9 mouse cellular contexts compared by ENCODE assay signal in the genomic region with DNA sequence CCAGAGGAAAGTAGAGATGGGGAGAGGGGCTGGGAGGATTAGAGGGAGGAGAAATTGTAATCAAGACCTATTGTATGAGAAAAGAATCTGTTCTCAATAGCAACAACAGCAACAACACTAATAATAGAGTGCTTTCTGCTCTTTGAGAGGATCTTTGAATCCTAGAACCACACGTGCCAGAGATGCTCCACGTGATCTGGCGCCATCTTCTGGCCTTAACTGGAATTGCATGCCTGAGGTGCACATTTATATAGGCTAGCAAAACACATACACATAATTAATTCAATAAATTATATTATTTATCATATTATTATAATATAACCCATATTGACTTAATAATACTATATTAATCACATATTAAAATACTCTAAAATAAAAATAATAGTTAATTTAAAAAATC. TPM values are rescaled to one million over a fixed set of nuclear protein-coding genes. Genes with fewer than 3 reads are reported as not detected.
DNase-seq lines count a peak whose midpoint lies in the region; ATAC-seq and TF ChIP-seq lines count a peak whose summit lies in the region.
"Had no signal": no experiment of that assay in that cellular context is flagged by ENCODE, and none has a peak within 500 bp of the region (broad histone marks: within the 10 kb centered on the region; RNA-seq: fewer than 3 reads in every experiment).

No protein-coding gene starts in this region.

- no peaks in the 10 kb centered on the region for H3K79me2 ChIP-seq in liver, adult 2 months (ENCODE audit: control insufficient read depth, insufficient read depth, low read length)

- no peak overlapping the region for H3K4me2 ChIP-seq in midbrain, postnatal 0 days (ENCODE audit: low read depth, low read length, poor library complexity, severe bottlenecking)
- no peak overlapping the region for H3K4me2 ChIP-seq in midbrain, embryonic 16.5 days (ENCODE audit: low read length)
- H3K4me2 ChIP-seq: limb, embryonic 13.5 days had no signal

- peak; percentile 2 for DNase-seq in cerebellum, postnatal 10 days
- no peak for DNase-seq in cerebellum, adult 11-12 months
- DNase-seq in midbrain, postnatal 0 days (ENCODE audit: low spot score): no peak
- peak; percentile 27 for DNase-seq in liver, adult 2 months (ENCODE audit: extremely low read depth, low read depth, low spot score)
- DNase-seq in spleen, postnatal 14 days (ENCODE audit: low spot score in 2 of 2): peak; percentile 11 to 40
- DNase-seq in MN1 (ENCODE audit: low spot score): no peak

- TF ChIP-seq CTCF in midbrain, postnatal 0 days (IDR thresholded peaks at IDR 0.05): peak; percentile 61
- TF ChIP-seq CTCF in cortical plate, adult 2 months (IDR thresholded peaks at IDR 0.05; ENCODE audit: extremely low read depth, insufficient read depth, low read length): peak; percentile 21; the same call in 1 of the 2 replicates
- peak; percentile 67; the same call in 1 of the 2 replicates for TF ChIP-seq CTCF in liver, adult 2 months (IDR thresholded peaks at IDR 0.05; ENCODE audit: low read depth, low read length)

- H3K27ac ChIP-seq in midbrain, postnatal 0 days (ENCODE audit: low read depth, low read length): no peak overlapping the region
- H3K27ac ChIP-seq in midbrain, embryonic 16.5 days (ENCODE audit: low read length): no peak overlapping the region
- no peak overlapping the region for H3K27ac ChIP-seq in cortical plate, adult 2 months (ENCODE audit: insufficient read depth, low read length)
- H3K27ac ChIP-seq in liver, adult 2 months (replicated peaks; ENCODE audit: insufficient read depth, low read depth, low read length): no peak overlapping the region
- H3K27ac ChIP-seq: limb, embryonic 13.5 days had no signal

- H3K36me3 ChIP-seq in midbrain, postnatal 0 days (ENCODE audit: insufficient read depth, low read length): no peaks in the 10 kb centered on the region
- no peaks in the 10 kb centered on the region for H3K36me3 ChIP-seq in midbrain, embryonic 16.5 days (ENCODE audit: control insufficient read depth, insufficient read depth, low read length)
- no peaks in the 10 kb centered on the region for H3K36me3 ChIP-seq in liver, adult 2 months (ENCODE audit: control insufficient read depth, insufficient read depth, low read length)
- H3K36me3 ChIP-seq: limb, embryonic 13.5 days had no signal

- no peaks in the 10 kb centered on the region for H3K9me3 ChIP-seq in midbrain, postnatal 0 days (ENCODE audit: low read length)
- no peaks in the 10 kb centered on the region for H3K9me3 ChIP-seq in midbrain, embryonic 16.5 days (replicated peaks; ENCODE audit: control insufficient read depth, low read length, poor library complexity, severe bottlenecking)
- H3K9me3 ChIP-seq: limb, embryonic 13.5 days had no signal

- no peak for ATAC-seq in midbrain, postnatal 0 days (ENCODE audit: low FRiP score)
- no peak for ATAC-seq in midbrain, embryonic 16.5 days

- H3K4me3 ChIP-seq in midbrain, postnatal 0 days (ENCODE audit: low read depth, low read length): no peak overlapping the region
- H3K4me3 ChIP-seq in midbrain, embryonic 16.5 days (ENCODE audit: low read depth, low read length): no peak overlapping the region
- H3K4me3 ChIP-seq in cortical plate, adult 2 months (ENCODE audit: insufficient read depth, low read length): no peak overlapping the region
- H3K4me3 ChIP-seq in liver, adult 2 months (ENCODE audit: insufficient read depth, low read depth, low read length): no peak overlapping the region
- H3K4me3 ChIP-seq: limb, embryonic 13.5 days had no signal

- 1% methylated on average over 3 of the region's 3 CpGs for WGBS in midbrain, postnatal 0 days
- 2% methylated on average over 3 of the region's 3 CpGs for WGBS in midbrain, embryonic 16.5 days
- 8% methylated on average over 3 of the region's 3 CpGs for whole genome bisulfite sequencing in liver, adult 2 months

- no peak for TF ChIP-seq POLR2A in cortical plate, adult 2 months (IDR thresholded peaks at IDR 0.05; ENCODE audit: extremely low read depth, insufficient read depth, low read length)
- TF ChIP-seq POLR2A in liver, adult 2 months (IDR thresholded peaks at IDR 0.05; ENCODE audit: extremely low read depth, insufficient read depth, low read length): no peak

- H3K9ac ChIP-seq in midbrain, postnatal 0 days (replicated peaks; ENCODE audit: low read length, poor library complexity, severe bottlenecking): no peak overlapping the region
- no peak overlapping the region for H3K9ac ChIP-seq in midbrain, embryonic 16.5 days (ENCODE audit: low read depth, low read length)
- H3K9ac ChIP-seq in liver, adult 2 months (ENCODE audit: low read depth, low read length): no peak overlapping the region
- H3K9ac ChIP-seq: limb, embryonic 13.5 days had no signal

- no peaks in the 10 kb centered on the region for H3K27me3 ChIP-seq in midbrain, postnatal 0 days (ENCODE audit: insufficient read depth, low read length)
- H3K27me3 ChIP-seq in midbrain, embryonic 16.5 days (ENCODE audit: control insufficient read depth, insufficient read depth, low read depth, low read length): no peaks in the 10 kb centered on the region
- H3K27me3 ChIP-seq in liver, adult 2 months (ENCODE audit: control insufficient read depth, insufficient read depth, low read length): no peaks in the 10 kb centered on the region
- H3K27me3 ChIP-seq: limb, embryonic 13.5 days had no signal

- no peaks in the 10 kb centered on the region for H3K4me1 ChIP-seq in midbrain, postnatal 0 days (ENCODE audit: insufficient read depth, low read length)
- no peaks in the 10 kb centered on the region for H3K4me1 ChIP-seq in midbrain, embryonic 16.5 days (ENCODE audit: control insufficient read depth, insufficient read depth, low read length)
- no peaks in the 10 kb centered on the region for H3K4me1 ChIP-seq in cortical plate, adult 2 months (ENCODE audit: control insufficient read depth, insufficient read depth, low read length)
- H3K4me1 ChIP-seq in liver, adult 2 months (ENCODE audit: control insufficient read depth, insufficient read depth, low read length): no peaks in the 10 kb centered on the region
- H3K4me1 ChIP-seq: limb, embryonic 13.5 days had no signal

RNA-seq across cellular contexts. Expression of gene Olfr655, which starts 1.6 kb away (rescaled TPM):
- 0.38 TPM in 1 of 2 replicates, not detected in the other for total RNA-seq in midbrain, postnatal 0 days (2014; rRNA removed)
- not detected in 2 replicates for polyA plus RNA-seq in midbrain, postnatal 0 days (2015; fragmentation: Nextera tagmentation; extraction: Ambion mirVana)
- not detected in 2 replicates for polyA plus RNA-seq in midbrain, embryonic 16.5 days (2015; fragmentation: Nextera tagmentation; extraction: Ambion mirVana)
- not detected in 2 replicates for polyA plus RNA-seq in cortical plate, adult 2 months (2012; rRNA removed)
- not detected in 2 replicates for total RNA-seq in liver, adult 2 months (2014; rRNA removed)
- polyA plus RNA-seq in liver, adult 2 months (2012; rRNA removed): not detected in 2 replicates
- polyA plus RNA-seq: limb, embryonic 13.5 days had no signal

RNA-seq across cellular contexts. Expression of gene Olfr656, which starts 10.6 kb away (rescaled TPM):
- total RNA-seq in midbrain, postnatal 0 days (2014; rRNA removed): not detected in 2 replicates
- not detected in 2 replicates for polyA plus RNA-seq in midbrain, postnatal 0 days (2015; fragmentation: Nextera tagmentation; extraction: Ambion mirVana)
- polyA plus RNA-seq in midbrain, embryonic 16.5 days (2015; fragmentation: Nextera tagmentation; extraction: Ambion mirVana): not detected in 2 replicates
- not detected in 2 replicates for polyA plus RNA-seq in cortical plate, adult 2 months (2012; rRNA removed)
- not detected in 2 replicates for total RNA-seq in liver, adult 2 months (2014; rRNA removed)
- not detected in 2 replicates for polyA plus RNA-seq in liver, adult 2 months (2012; rRNA removed)
- polyA plus RNA-seq: limb, embryonic 13.5 days had no signal

RNA-seq across cellular contexts. Expression of gene Olfr654, which starts 16.3 kb away (rescaled TPM):
- total RNA-seq in midbrain, postnatal 0 days (2014; rRNA removed): not detected in 2 replicates
- not detected in 2 replicates for polyA plus RNA-seq in midbrain, postnatal 0 days (2015; fragmentation: Nextera tagmentation; extraction: Ambion mirVana)
- polyA plus RNA-seq in midbrain, embryonic 16.5 days (2015; fragmentation: Nextera tagmentation; extraction: Ambion mirVana): not detected in 2 replicates
- polyA plus RNA-seq in cortical plate, adult 2 months (2012; rRNA removed): not detected in 2 replicates
- not detected in 2 replicates for total RNA-seq in liver, adult 2 months (2014; rRNA removed)
- polyA plus RNA-seq in liver, adult 2 months (2012; rRNA removed): not detected in 2 replicates
- polyA plus RNA-seq: limb, embryonic 13.5 days had no signal

RNA-seq across cellular contexts. Expression of gene Olfr657, which starts 21.4 kb away (rescaled TPM):
- total RNA-seq in midbrain, postnatal 0 days (2014; rRNA removed): not detected in 2 replicates
- polyA plus RNA-seq in midbrain, postnatal 0 days (2015; fragmentation: Nextera tagmentation; extraction: Ambion mirVana): not detected in 2 replicates
- polyA plus RNA-seq in midbrain, embryonic 16.5 days (2015; fragmentation: Nextera tagmentation; extraction: Ambion mirVana): not detected in 2 replicates
- polyA plus RNA-seq in cortical plate, adult 2 months (2012; rRNA removed): not detected in 2 replicates
- total RNA-seq in liver, adult 2 months (2014; rRNA removed): not detected in 2 replicates
- not detected in 2 replicates for polyA plus RNA-seq in liver, adult 2 months (2012; rRNA removed)
- polyA plus RNA-seq: limb, embryonic 13.5 days had no signal

RNA-seq across cellular contexts. Expression of gene Olfr653, which starts 26.1 kb away (rescaled TPM):
- not detected in 2 replicates for total RNA-seq in midbrain, postnatal 0 days (2014; rRNA removed)
- polyA plus RNA-seq in midbrain, postnatal 0 days (2015; fragmentation: Nextera tagmentation; extraction: Ambion mirVana): not detected in 2 replicates
- not detected in 2 replicates for polyA plus RNA-seq in midbrain, embryonic 16.5 days (2015; fragmentation: Nextera tagmentation; extraction: Ambion mirVana)
- not detected in 2 replicates for polyA plus RNA-seq in cortical plate, adult 2 months (2012; rRNA removed)
- total RNA-seq in liver, adult 2 months (2014; rRNA removed): not detected in 2 replicates
- polyA plus RNA-seq in liver, adult 2 months (2012; rRNA removed): not detected in 2 replicates
- polyA plus RNA-seq: limb, embryonic 13.5 days had no signal

Comparison
In these comparisons a context has a peak if more than half of its experiments do, and no peak if none do; other contexts are left out.
1. DNase-seq: peak in cerebellum, postnatal 10 days (2 of 2), liver, adult 2 months (single experiment) and spleen, postnatal 14 days (2 of 2); none in cerebellum, adult 11-12 months (single experiment), midbrain, postnatal 0 days (single experiment) and MN1 (single experiment).
2. Peak in every context shown above with its lines, with median percentiles within 50 percentile points of each other: CTCF ChIP-seq.